Mouse (Mus musculus) spleen, adult 18-20 months (tissue): ENCODE measurements at regions not wholly inside any gene's neighbourhood (a gene's known extent, or its start where the extent isn't known, plus 50 kb on each side); places are given as distances from the start of the nearest gene placed in this dataset.
"Not testable (repeated sequence)": the region's sequence is repeated elsewhere in the genome, so short reads cannot be mapped to it uniquely, and the experiment has no call there.

Experiments
- DNase-seq, 2 experiments: peaks; one replicate each; pipeline ENCODE4 v3.0.0; 2022; ENCODE audit warnings: mixed read lengths in 2 of 2

DNA sequence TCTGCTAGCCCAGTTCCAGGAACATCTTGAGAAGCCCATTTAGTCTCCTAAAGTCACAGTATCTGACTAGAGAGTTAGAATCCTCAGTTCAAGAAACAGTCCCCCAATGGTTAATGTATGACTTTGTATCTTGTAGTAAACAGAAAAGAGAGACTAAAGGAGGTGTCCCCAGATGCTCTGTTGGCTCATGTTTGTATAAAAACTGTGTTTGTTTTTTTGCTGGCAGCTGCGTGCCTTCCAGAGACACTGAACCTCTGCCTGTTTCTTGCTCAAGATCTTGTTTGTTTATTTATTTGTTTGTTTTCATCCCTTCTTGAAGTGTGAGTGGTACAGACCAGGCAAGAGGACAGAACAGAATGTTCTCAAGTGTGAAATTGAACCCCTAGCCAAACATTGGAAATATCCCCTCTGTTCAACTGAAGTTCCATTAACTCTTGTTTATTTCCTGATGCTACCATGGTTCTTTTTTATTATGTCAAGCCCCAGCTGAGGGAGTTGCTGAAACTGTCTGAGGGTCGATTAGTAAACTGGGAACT is 451.3 kb upstream of the Ube2e3 start:
- DNase-seq: no peak

DNA sequence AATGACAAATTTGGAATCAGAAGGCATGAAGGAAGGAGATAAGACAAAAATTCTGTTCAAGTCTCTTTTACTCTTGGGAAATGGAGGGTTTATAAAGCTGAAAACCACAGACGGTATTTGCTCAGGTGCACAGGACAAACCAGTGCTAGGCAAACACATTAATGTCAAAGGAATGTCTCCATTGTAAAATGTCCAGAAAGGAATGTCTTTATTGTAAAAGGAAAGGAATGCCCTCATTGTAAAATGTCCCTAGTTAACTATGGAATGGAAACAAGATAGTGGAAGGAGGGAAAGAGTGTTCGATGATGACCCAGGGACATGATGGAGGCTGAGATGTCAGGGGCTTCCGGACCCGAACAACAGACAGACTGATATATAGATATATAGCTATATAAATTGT is 454.9 kb upstream of the Ube2e3 start:
- no peak for DNase-seq

DNA sequence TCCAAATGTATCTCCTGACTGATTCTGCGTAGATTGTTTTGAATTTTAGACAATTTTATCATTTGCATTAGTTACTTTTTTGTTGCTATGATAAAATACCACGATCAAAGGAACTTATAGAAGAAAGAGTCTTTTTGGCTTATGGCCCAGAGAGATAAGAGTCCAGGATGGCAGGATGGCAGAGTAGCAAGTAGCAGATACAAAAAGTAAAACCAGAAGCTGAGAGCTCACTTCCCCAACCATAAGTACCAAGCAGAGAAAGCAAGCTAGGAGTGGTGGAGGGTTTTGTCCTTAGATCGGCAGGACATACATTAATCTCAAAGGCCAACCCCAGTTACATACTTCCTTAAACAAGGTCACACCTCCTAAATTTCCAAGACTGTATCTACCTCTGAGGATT is 457.7 kb upstream of the Cwc22 start:
- no peak for DNase-seq

DNA sequence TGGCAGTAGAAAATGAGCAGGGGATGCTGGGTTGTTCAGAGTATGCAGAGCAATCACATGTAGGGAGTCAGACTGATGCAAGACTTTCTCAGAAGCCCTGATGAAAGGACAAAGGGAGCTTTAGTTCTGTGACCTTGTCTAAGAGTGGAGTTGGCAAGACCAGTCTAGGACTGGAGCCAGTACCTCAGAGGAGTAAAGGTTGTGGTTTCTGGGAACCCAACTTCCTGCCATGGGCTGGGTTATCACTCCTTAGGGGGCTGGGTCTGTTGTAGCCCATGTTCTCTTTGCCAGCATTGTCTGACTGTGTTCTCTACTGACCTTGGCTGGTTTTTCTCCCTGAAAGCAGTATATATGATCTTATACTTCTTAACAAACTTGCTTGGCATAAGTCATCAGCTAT is 453.1 kb upstream of the Cwc22 start:
- DNase-seq: no peak

DNA sequence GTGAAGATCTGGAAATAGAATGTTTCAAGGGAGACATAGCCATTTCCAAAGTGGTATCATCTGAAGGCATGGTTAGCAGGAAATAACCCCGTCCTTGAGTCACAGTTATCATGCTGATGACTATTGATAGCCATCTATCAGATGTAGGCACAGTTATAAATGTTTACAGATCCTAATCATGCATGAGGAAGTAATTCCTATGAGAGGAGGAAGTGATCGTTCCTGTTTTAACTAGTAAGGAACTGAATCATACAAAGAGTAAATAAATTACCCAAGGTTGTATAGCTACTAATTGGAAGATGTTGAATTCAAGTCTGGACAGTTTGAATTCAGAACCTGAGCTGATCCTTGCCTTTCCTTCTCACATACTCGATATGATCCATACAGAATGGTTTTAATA is 450.7 kb upstream of the Cwc22 start:
- DNase-seq: no peak

DNA sequence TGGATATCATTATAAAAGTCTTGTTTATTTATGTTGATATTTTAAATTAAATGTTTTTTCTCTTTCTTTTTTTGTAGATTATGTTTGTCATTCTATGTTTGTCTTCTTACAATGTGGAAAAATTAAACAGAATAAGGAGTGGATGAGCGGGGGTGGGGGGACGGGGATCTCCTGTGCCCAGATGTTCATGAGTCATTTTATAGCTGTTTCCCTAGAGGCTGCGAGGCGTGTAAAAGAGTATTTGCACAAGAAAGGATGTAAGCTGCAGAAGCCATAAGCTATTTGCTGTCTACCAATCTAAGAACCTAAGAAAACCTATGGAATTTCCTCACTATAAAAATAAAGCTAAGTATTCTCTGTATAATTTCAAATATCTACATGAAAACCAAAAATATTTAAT is 446.9 kb upstream of the Cwc22 start:
- no peak for DNase-seq

DNA sequence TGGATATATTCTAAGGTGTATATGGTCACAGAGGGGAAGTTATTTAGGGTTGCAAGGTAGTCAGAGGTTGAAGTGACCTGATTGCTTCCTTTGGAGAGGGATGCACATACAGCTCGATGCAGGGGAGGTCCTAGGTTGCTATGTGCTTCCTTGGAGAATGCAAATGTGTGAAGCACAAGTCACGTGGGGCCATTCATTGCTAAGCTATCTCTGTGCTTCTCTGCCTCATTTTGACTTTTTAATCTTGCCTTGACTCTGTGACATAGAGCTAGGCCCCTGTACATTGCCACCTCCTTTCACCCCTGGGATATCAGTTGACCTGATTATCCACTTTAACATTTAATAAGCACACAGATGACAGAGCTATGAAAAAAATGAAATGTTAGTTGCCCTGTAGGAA is 446.2 kb upstream of the Cwc22 start:
- no peak for DNase-seq

DNA sequence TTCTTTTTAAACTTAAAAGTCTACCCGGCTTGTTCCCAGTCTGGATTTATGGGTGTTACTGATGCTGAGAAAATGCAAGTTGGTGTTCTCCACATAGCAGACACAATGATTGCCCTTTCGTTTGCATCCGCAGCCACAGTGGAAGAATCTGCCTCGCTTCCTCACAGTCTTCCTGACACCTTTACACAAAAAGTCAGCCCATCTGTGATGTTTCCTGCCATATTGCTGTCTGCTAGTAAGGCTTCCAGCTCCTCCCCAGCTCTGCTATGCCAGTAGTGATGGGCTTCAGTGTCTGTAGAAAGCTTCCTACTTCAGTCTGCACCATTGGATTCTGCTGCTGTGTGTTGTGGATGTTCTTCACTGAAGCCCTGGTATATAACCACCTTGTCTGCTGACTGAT is 441.8 kb upstream of the Cwc22 start:
- no peak for DNase-seq

DNA sequence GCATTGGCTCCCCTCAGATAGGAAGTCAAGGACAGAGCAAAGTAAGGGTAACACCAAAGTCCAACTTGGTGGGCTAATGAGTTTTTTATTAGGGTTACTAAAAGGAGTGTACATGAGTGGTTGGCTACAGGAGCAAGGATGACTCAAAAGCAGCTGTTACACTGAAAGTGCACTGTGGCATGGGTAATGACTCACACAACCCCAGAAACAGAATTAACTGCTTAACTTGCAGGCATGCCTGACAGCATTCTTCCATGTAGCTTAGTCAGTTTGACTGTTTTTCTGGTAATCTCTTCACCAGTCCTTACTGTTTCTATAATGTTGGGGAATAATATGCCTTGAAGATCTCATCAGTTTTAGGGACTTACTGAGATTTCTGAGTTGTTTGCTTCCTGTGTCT is 435.1 kb upstream of the Cwc22 start:
- DNase-seq: no peak

DNA sequence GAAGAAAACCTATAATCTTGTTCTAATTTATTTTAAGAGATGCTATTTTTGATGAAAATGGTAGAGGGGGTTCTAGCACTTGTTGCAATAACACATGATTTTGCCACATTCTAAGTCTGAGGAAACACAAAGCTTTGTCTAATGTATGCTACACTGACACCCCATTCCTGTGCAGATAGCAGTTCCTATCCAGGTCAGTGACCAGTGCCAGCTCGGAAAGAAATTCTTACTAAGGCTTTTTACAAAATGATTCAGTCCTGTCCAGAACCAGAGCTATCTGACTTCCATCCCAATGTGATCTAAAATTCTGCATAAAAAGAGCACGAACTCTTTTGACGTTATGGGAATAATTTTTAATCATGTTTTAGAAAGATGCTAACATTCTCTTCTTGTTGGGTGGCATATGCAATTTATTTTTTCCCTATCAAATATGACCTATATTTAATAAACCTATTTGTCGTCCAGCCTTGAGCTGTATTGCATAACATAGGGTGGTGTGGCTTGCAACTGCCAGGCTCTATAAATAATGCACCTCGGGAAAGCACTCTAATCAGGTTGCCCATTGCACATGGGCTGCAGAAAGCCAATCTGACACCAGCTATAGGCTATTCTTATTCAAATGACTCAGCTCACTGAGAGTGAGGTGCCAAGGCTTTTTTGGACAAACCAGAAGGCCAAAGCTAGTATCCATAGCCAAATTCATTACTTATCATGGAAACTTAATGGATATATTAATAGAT is 385.7 kb upstream of the Cwc22 start:
- no peak for DNase-seq

DNA sequence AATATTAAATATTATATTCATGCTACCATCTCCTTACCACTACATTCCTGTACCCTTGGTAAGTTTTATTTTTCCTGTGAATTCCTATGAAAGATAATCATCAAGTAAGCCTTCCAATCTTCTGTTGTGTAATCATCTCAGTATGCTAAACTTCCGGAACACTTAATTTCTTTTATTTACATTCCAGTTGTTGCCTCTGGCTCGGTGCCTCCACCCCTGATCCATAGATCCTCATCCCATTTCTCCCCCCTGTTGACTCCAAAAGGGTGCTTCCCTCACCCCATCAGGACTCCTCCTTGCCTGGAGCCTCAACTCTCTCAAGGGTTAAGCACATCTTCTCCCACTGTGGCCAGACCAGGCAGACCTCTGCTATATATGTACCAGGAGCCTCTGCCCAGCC is 379.9 kb upstream of the Cwc22 start:
- DNase-seq: no peak

DNA sequence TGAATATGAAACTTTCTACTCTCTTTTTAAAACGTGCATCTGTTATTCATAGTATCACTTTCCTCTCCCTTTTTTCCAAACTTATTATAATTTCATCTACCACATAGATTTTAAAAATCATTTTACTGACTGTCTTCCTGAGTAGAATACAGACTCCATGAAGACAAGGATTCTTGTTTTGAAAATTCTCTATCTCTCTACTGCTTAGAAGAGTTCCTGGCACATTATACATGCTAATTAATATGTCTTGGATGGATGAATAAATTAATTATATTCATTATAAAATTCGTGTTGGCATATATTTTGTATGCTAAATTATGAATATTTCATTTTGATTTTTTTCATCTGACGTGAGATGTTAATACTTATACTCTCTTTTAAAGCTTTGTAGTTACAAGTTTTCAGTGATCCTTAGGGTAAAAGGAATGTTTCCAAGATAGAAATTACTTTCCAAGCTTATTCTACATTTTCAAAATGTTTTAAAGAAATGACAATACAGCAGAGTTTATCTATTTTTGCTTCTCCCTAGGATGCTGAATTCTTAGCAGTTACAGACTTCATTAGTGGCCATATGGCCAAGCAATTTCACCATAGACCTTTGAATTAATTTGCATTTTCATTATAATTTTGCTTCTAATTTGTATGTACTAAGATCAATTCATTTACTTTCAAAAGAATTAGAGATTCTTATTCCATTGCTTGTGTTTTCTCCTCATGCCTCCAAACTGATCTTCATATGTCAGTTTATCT is 376.2 kb upstream of the Cwc22 start:
- DNase-seq: no peak

DNA sequence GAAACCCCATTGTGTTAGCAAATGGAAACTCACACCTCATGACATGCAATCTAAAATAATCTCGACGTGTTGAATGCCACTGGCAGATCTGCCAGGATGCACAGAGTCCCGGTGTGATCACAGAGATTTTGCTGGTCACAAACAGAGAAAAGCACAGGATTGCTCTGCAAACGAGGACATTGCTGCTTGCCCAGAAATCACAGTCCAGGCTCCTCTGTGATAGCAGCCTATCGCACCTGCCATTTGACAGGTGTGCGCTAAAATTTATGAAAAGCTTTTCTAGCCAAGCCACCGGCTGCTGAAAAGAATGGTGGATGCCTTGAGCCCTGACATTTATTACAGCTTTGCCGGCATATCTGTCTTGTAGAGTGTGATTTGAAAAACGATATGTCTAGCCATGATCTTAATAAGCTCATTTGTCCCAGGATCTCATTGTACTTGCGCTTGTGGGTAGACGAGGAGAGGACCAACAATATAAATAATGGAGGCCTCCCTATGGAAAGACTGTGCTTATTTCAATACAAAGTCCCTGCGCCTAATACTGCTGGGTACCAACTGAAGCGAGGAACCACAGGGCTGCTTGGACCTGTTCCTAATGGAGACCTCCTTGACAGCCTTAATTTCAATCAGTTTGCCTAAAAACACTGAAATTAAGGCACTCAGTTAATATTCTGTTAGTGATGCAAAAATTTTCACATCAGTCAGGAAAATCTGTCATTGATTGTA is 365.8 kb upstream of the Cwc22 start:
- no peak for DNase-seq

DNA sequence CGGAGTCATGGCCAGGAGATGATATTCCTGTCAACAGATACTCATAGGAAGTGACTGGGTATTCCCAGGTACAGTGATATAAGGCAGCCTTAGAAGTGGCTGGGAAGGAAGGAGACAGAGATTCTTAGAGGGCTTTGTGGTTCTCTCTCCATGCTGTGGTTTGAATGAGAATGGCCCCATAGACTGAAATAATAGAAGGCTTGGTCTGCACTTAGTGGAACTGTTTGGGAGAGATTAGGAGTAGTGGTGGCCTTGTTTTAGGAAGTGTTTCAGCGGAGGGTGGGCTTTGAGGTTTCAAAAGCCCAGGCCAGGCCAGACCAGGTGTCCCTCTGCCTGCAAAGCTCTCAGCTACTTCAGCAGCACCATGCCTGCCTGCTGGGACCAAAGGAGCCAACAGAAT is 363.2 kb upstream of the Cwc22 start:
- DNase-seq: no peak

DNA sequence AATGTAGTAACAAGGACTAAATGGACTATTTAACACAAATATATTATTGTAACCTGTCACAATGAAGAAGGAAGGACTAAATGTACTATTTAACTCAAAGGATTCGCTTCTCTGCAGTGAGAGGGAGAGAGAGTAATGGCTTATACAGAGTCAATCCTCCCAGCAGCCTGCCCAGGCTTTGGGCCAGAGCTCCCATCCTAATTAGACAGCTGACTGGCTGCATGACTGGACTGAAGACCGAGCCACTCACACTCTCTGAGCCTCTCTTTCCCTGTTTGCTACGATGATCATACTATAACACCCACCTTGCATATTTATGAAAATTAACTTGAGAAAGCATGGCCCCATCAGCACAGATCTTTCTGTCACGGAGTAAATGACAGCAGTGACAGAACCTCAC is 360.7 kb upstream of the Cwc22 start:
- DNase-seq: no peak

DNA sequence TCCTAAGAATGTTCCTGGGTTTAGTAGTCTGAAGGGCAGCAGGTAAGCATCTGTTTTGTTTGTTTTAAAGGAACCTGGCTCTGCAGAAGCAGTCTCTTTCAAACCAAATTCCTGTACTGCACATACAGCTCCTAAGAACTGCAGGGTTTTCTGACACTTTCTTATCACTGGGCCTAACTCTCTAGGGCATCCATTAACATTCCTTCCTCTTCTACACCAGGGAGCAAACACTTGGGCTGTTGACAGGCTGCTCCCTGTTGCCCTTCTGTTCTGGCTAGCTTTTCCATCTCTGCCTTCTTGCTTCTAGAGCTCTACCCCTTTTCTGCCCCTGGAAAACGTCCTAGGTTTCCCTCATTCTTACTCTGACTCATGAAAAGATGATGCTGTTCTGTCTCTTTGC is 345.5 kb upstream of the Cwc22 start:
- DNase-seq: no peak

DNA sequence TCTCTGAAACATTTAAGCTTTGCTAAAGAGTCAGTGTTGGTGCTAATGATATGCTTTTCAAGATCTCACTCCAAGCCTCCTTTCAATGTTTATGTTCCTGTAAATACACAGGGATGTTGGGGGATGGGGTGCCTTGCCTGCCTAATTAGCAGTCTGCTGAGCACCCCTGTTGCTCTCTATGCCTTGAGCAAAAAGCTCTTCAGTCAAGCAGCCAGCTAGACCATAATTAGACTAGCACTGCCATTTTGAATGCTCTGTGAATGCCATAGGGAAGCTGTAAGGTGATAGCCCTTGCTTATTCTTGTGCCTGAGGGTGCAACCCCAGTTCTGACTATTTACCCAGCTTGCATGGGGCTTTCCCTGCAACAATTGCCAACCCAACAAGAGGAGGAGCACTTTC is 338.6 kb upstream of the Cwc22 start:
- DNase-seq: no peak

DNA sequence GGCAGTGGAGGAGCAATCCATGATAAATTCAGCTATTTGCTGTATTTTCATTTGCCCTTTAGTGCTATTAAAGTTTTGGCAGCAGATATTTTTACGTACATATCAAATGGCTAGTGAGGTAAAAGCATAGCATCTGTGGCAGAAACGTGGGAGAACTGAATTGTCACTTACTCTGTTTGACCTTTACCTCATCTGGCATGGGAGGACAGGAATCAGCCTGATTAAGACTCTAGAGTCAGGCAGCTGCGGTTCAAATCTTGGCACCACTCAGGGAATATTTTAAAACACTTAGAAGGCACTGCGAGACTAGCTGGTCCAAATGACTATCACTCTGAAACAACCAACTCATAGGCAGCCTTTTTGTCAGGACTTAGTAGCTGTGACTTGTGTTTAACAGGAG is 337.4 kb upstream of the Cwc22 start:
- no peak for DNase-seq

DNA sequence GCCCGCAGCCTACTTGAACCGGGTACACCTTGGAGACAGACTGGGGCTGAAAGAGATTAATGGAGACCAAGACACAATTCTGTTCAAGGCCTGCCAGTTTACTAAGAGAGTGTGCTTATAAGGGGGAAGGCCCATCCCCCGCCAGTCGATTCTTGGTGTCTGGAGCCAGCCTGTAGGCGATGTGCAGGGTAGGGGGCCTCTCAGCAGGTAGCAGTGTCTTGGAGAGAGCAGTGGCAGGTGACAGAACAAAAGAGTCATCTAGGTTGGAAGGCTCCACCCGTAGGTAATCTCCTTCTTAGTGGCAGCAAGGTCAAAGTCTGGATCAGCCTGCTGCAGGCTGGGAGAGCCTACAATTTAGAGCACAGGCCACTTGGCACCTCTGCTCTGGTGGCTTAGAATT is 335.7 kb upstream of the Cwc22 start:
- DNase-seq: not testable (repeated sequence)

DNA sequence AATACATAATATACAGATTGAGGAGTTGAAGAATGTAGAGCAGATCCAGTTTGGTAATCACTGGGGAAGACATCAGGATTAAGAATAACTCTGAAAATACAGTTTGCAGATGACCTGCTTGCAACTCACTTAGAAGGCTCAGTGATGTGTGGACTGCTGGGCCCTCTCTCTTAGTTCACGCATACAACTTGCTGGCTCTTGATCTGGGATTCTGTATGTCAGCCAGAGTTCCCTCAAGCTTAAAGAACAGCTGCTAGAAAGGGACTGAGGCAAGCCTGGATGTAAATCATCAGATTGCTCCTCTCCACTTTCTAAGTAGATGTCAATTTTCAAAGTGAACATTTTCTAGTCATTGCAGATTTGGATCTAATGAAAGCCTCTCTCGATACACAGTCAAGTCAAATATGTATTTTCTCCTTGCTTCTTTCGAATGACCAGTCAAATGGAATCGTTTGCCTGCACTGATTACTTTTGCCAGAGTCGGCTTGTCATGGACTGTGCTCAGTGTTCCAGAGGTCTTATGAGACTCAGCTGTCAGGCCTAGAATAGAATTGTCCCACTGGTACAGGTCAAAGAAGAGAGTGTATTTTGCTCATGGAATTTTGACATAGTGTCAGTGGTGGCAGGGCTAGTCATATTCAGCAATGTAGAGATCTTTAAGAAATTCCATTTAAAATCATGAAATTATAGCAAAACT is 334.2 kb upstream of the Cwc22 start:
- DNase-seq: no peak

DNA sequence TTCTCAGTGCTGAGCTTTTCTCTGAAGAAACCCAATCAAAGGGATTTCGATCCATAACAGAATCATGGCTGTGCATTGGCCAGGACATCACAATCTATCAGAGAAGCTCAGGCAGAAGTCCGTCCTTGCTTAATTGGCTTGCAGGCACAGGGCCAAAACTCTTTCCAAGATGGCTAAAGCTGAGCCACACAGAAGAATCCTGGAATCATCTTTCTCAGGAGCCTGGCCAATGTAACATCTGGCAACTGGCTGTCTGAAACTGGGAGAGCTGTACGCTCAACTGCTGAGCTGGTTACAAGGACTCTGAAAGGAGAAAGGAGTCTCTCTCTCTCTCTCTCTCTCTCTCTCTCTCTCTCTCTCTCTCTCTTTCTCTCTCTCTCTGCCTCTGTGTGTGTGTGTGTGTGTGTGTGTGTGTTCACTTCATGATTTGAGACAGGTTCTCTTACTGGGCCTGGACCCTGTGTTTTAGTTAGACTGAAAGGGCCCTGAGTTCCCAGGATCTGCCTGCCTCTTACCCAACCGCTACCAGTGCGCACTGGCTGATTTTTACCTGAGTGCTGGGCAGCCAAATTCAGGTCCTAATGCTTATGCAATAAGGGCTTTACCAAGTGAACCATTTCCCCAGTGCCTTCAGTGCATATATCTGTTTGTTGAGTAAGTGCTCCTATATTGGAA is 333.3 kb upstream of the Cwc22 start:
- DNase-seq: no peak

DNA sequence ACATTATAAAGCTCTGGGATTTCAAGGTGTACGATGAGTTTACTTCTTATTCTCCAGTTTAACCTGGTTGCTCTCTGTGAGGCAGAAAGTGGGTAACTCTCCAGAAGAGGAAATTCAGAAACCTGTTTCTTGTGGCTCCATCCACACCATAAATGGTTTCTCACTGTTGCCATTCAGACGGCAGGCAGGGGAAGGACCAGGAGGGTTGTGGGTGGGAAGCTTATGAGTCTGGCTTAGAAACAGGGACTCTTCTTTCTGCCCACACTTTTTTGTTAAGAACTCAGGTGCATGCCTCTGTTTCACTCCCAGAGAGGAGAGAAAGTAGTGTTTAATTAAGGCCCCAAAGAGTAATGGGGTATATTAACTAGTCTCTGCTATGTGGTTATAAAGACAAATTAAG is 332.5 kb upstream of the Cwc22 start:
- no peak for DNase-seq

DNA sequence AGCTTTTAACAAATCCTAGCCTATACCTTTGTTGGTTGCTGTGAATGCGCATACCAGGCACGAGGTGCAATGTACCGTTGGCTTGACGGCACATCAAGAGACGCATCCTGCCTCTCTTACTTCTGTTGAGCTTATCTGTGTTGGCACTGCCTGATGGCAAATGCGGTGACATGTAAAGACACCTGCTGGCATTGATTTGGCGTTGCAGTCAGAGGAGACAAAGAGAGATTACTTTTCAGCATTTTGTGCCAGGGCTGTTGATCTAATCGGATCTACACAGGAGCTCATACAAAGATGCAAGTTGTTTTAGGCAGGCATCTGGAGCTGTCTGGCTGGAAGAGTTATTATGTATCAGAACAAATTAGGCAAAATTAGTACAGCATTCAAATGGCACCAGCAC is 331.5 kb upstream of the Cwc22 start:
- no peak for DNase-seq
